In the genomic region with DNA sequence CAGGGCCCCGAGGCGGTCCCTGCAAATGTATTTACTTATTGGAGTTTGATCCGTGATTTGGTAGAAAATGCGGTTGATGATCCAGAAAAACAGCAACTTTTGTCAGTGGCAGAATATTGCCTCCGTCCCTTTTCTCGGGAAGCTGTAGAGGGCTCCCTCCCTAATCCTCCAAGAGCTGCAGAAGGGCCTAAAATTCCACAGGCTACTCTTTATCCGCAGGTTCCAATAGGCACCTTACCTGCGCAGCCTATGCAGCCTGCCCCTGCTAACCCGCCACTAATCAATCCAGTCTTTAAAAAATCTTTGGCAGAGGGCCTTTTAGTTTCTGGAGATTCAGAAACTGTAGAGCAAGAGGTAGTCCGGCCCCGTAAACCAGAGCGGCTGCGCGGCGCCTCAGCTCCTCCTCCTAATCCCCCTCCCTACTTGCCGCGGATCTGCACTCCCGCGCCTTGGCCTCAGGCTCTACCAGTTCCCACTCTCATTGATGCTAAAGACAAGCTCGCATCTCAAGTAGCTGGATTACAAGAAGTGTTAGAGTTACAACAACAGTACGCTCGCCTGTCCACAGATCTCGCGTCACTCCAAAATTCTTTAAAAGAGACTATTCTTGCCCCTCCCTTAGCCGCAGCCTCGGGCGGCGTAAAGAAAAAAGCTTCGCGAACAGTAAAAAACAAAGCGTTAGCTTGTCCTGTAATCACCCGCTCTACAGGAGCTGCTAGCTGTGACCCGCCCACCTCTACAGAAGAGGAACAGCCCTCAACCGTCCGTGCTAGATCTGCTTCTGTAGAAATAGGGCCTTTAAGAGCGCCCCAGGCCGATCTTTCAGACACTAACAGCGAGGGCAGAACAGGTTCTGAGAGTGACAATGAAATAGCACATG, we compare ENCODE assay signal across 8 mouse cellular contexts. TPM values are rescaled to one million over a fixed set of nuclear protein-coding genes. Genes with fewer than 3 reads are reported as not detected.
A peak's percentile ranks its signal among the peaks of the same experiment; 100 is the strongest.
DNase-seq lines count a peak whose midpoint lies in the region.

No protein-coding gene starts in this region.

- DNase-seq in adrenal gland, postnatal 10 days, result peak; percentile 87
- DNase-seq in embryo, embryonic 10.5 days (ENCODE audit: low spot score), result peak; percentile 90
- DNase-seq in gastrocnemius, postnatal 14 days, result peak; percentile 59
- DNase-seq in induced T-regulatory cell, adult 2 months (ENCODE audit: low read depth), result peak; percentile 86
- peak; percentile 54 to 68 for DNase-seq in left cerebral cortex, postnatal 36 days (ENCODE audit: low spot score in 2 of 2)
- DNase-seq in mesoderm, embryonic 11.5 days (ENCODE audit: low read depth, low spot score), result peak; percentile 63
- peak; percentile 67 for DNase-seq in right cerebral cortex, postnatal 14 days
- DNase-seq in yolk sac, embryonic 10.5 days (ENCODE audit: low spot score), result peak; percentile 83

- intact Hi-C loops in gastrocnemius, postnatal 14 days (cut with DNase I; ENCODE audit: low total_unique reads), result no loop called here
- intact Hi-C loops in left cerebral cortex, postnatal 36 days (cut with DNase I), result no loop called here

RNA-seq across cellular contexts. Expression of a gene that starts 0.9 kb away (rescaled TPM):
- 10 to 100 TPM; 25.9 to 37.2 TPM for total RNA-seq in adrenal gland, postnatal 10 days (2021)
- total RNA-seq in gastrocnemius, postnatal 14 days (2021), result not detected
- total RNA-seq in left cerebral cortex, postnatal 36 days (2021), result under 1 TPM; 0.10 to 0.11 TPM

RNA-seq across cellular contexts. Expression of a gene that starts 55.3 kb away (rescaled TPM):
- total RNA-seq in adrenal gland, postnatal 10 days (2021), result 10 to 100 TPM; 57.4 to 91.2 TPM
- total RNA-seq in gastrocnemius, postnatal 14 days (2021), result 10 to 100 TPM; 15.4 to 18.3 TPM
- 10 to 100 TPM; 12.2 to 14.1 TPM for total RNA-seq in left cerebral cortex, postnatal 36 days (2021)

Comparison
In these comparisons a context has a peak if more than half of its experiments do, and no peak if none do; other contexts are left out.
1. Peak in every context shown above with its lines: DNase-seq.
2. RNA of a gene that starts 0.9 kb away (total RNA-seq): 25.9 to 37.2 TPM in adrenal gland, postnatal 10 days; 0.10 to 0.11 TPM in left cerebral cortex, postnatal 36 days and not detected in gastrocnemius, postnatal 14 days; every median in the first group is over 10 times any median in the second.